ENCODE assay signal across 16 mouse cellular contexts in the genomic region with DNA sequence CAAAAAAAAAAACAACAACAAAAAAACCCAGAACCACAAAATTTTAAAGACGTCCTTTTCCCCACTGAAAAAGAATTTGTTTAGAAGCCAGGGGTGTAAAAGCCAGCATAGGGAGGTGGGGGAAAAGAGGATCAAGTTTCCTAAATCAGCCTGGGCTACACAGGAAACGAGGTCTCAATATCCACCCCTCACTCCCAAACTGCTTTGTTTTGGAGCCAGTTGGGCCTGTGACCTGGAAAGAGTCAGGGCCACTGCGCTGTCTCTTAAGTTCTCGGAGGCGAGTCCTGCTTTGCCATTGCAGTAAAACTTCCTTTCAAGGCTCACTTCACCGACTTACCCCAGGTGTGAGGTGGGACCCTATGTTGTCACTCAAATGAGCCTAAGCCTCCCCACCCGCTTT. TPM values are rescaled to one million over a fixed set of nuclear protein-coding genes. Genes with fewer than 3 reads are reported as not detected.
DNase-seq lines count a peak whose midpoint lies in the region; ATAC-seq and TF ChIP-seq lines count a peak whose summit lies in the region.
"Had no signal": no experiment of that assay in that cellular context is flagged by ENCODE, and none has a peak within 500 bp of the region (broad histone marks: within the 10 kb centered on the region; RNA-seq: fewer than 3 reads in every experiment).

No protein-coding gene starts in this region.

- H3K9me3 ChIP-seq in hindbrain, embryonic 15.5 days = no peaks in the 10 kb centered on the region
- H3K9me3 ChIP-seq in hindbrain, embryonic 14.5 days (ENCODE audit: control insufficient read depth, low read length) = no peaks in the 10 kb centered on the region
- H3K9me3 ChIP-seq: forebrain, embryonic 15.5 days; midbrain, embryonic 15.5 days had no signal

- no peaks in the 10 kb centered on the region for H3K27me3 ChIP-seq in hindbrain, embryonic 15.5 days
- H3K27me3 ChIP-seq in hindbrain, embryonic 14.5 days (ENCODE audit: control insufficient read depth, insufficient read depth, low read length) = no peaks in the 10 kb centered on the region
- H3K27me3 ChIP-seq in testis, adult 2 months (ENCODE audit: control insufficient read depth, insufficient read depth, low read length) = no peaks in the 10 kb centered on the region
- H3K27me3 ChIP-seq: forebrain, embryonic 15.5 days; midbrain, embryonic 15.5 days; Patski had no signal

- no peak for TF ChIP-seq POLR2A in testis, adult 2 months (IDR thresholded peaks at IDR 0.05; ENCODE audit: control insufficient read depth, low read depth, low read length)

- no peak overlapping the region for H3K4me2 ChIP-seq in hindbrain, embryonic 15.5 days
- H3K4me2 ChIP-seq in hindbrain, embryonic 14.5 days (replicated peaks) = no peak overlapping the region

- ATAC-seq in hindbrain, embryonic 15.5 days (ENCODE audit: low FRiP score, low read depth) = no peak
- ATAC-seq in hindbrain, embryonic 14.5 days (ENCODE audit: low FRiP score) = no peak
- ATAC-seq: forebrain, embryonic 15.5 days; midbrain, embryonic 15.5 days; Patski had no signal

- DNase-seq in cerebellum, adult 8-10 months = peak; percentile 20
- DNase-seq in cerebellum, adult 9-10 months = no peak
- DNase-seq in hindbrain, embryonic 14.5 days (ENCODE audit: low spot score) = no peak
- no peak for DNase-seq in testis, postnatal 14 days (ENCODE audit: low spot score)
- DNase-seq in natural killer cell, adult 2 months (ENCODE audit: low spot score in 2 of 2) = no peak
- DNase-seq in adrenal gland, postnatal 14 days = no peak
- DNase-seq: cerebellum, postnatal 36 days; spleen, adult 18-20 months; thymus, postnatal 25 days had no signal

- TF ChIP-seq CTCF in testis, adult 2 months (IDR thresholded peaks at IDR 0.05; ENCODE audit: control insufficient read depth, insufficient read depth, insufficient replicate concordance, low read depth, low read length) = no peak

- H3K27ac ChIP-seq in hindbrain, embryonic 15.5 days (replicated peaks) = no peak overlapping the region
- H3K27ac ChIP-seq in hindbrain, embryonic 14.5 days = no peak overlapping the region
- H3K27ac ChIP-seq in testis, adult 2 months (ENCODE audit: control insufficient read depth, insufficient read depth, low read depth, low read length) = no peak overlapping the region
- H3K27ac ChIP-seq: forebrain, embryonic 15.5 days; midbrain, embryonic 15.5 days had no signal

- peaks cover 8% of the 10 kb centered on the region for H3K4me1 ChIP-seq in hindbrain, embryonic 15.5 days (replicated peaks)
- 0 out of 2 replicates have a peak, but pooled peaks cover 7% of the 10 kb centered on the region for H3K4me1 ChIP-seq in hindbrain, embryonic 14.5 days (replicated peaks; ENCODE audit: control insufficient read depth, insufficient read depth, low read length)
- H3K4me1 ChIP-seq in testis, adult 2 months (ENCODE audit: control insufficient read depth, insufficient read depth, low read length) = peaks cover 20% of the 10 kb centered on the region

- H3K9ac ChIP-seq in hindbrain, embryonic 15.5 days = 0 out of 2 replicates have a peak overlapping the region, but pooled peaks have one; percentile 9
- no peak overlapping the region for H3K9ac ChIP-seq in hindbrain, embryonic 14.5 days
- H3K9ac ChIP-seq: forebrain, embryonic 15.5 days; midbrain, embryonic 15.5 days had no signal

- peaks cover 33% of the 10 kb centered on the region for H3K36me3 ChIP-seq in hindbrain, embryonic 15.5 days
- H3K36me3 ChIP-seq in hindbrain, embryonic 14.5 days (replicated peaks; ENCODE audit: control insufficient read depth, insufficient read depth) = peaks cover 66% of the 10 kb centered on the region
- H3K36me3 ChIP-seq in testis, adult 2 months (ENCODE audit: control insufficient read depth, insufficient read depth, low read length) = no peaks in the 10 kb centered on the region; the same call in 1 of the 2 replicates

- no peak overlapping the region for H3K4me3 ChIP-seq in hindbrain, embryonic 15.5 days
- no peak overlapping the region for H3K4me3 ChIP-seq in hindbrain, embryonic 14.5 days (replicated peaks; ENCODE audit: low read length)
- H3K4me3 ChIP-seq in testis, adult 2 months (ENCODE audit: control insufficient read depth, low read depth, low read length) = peak overlapping the region; percentile 74

- WGBS in hindbrain, embryonic 15.5 days = 70% methylated on average over 7 of the region's 7 CpGs
- 70% methylated on average over 7 of the region's 7 CpGs for WGBS in hindbrain, embryonic 14.5 days

RNA-seq across cellular contexts. Expression of a gene that starts 1.7 kb away (rescaled TPM):
- polyA plus RNA-seq in hindbrain, embryonic 15.5 days (2015; fragmentation: Nextera tagmentation; extraction: Ambion mirVana) = 21.7 and 21.8 TPM in 2 replicates
- 18.1 and 18.3 TPM in 2 replicates for polyA plus RNA-seq in hindbrain, embryonic 14.5 days (2014; fragmentation: Nextera tagmentation; extraction: Ambion mirVana)
- polyA plus RNA-seq in testis, adult 2 months (2012; rRNA removed) = 41.3 and 41.9 TPM in 2 replicates
- 30.7 and 31.0 TPM in 2 replicates for total RNA-seq in adrenal gland, postnatal 14 days (2021)

RNA-seq across cellular contexts. Expression of a gene that starts 10.0 kb away (rescaled TPM):
- polyA plus RNA-seq in hindbrain, embryonic 15.5 days (2015; fragmentation: Nextera tagmentation; extraction: Ambion mirVana) = 93.3 and 96.0 TPM in 2 replicates
- polyA plus RNA-seq in hindbrain, embryonic 14.5 days (2014; fragmentation: Nextera tagmentation; extraction: Ambion mirVana) = 98.6 and 101 TPM in 2 replicates
- 191 and 200 TPM in 2 replicates for polyA plus RNA-seq in testis, adult 2 months (2012; rRNA removed)
- total RNA-seq in adrenal gland, postnatal 14 days (2021) = 6.7 and 9.1 TPM in 2 replicates

RNA-seq across cellular contexts. Expression of a gene that starts 10.2 kb away (rescaled TPM):
- 21.4 and 23.4 TPM in 2 replicates for polyA plus RNA-seq in hindbrain, embryonic 15.5 days (2015; fragmentation: Nextera tagmentation; extraction: Ambion mirVana)
- 13.1 and 14.0 TPM in 2 replicates for polyA plus RNA-seq in hindbrain, embryonic 14.5 days (2014; fragmentation: Nextera tagmentation; extraction: Ambion mirVana)
- 41.2 and 42.8 TPM in 2 replicates for polyA plus RNA-seq in testis, adult 2 months (2012; rRNA removed)
- 3.3 and 3.9 TPM in 2 replicates for total RNA-seq in adrenal gland, postnatal 14 days (2021)
- total RNA-seq: granulocyte monocyte progenitor cell, adult 5-6 weeks had no signal
- polyA plus RNA-seq: inflammation-experienced regulatory T-cells, adult 6 months had no signal

RNA-seq across cellular contexts. Expression of a gene that starts 19.7 kb away (rescaled TPM):
- 15.4 and 16.1 TPM in 2 replicates for polyA plus RNA-seq in hindbrain, embryonic 15.5 days (2015; fragmentation: Nextera tagmentation; extraction: Ambion mirVana)
- polyA plus RNA-seq in hindbrain, embryonic 14.5 days (2014; fragmentation: Nextera tagmentation; extraction: Ambion mirVana) = 16.9 and 17.4 TPM in 2 replicates
- polyA plus RNA-seq in testis, adult 2 months (2012; rRNA removed) = 0.24 and 0.32 TPM in 2 replicates
- 0.11 and 0.38 TPM in 2 replicates for total RNA-seq in adrenal gland, postnatal 14 days (2021)
- polyA plus RNA-seq: inflammation-experienced regulatory T-cells, adult 6 months had no signal

RNA-seq across cellular contexts. Expression of a gene that starts 20.1 kb away (rescaled TPM):
- 98.3 and 110 TPM in 2 replicates for polyA plus RNA-seq in hindbrain, embryonic 15.5 days (2015; fragmentation: Nextera tagmentation; extraction: Ambion mirVana)
- 114 and 124 TPM in 2 replicates for polyA plus RNA-seq in hindbrain, embryonic 14.5 days (2014; fragmentation: Nextera tagmentation; extraction: Ambion mirVana)
- 332 and 347 TPM in 2 replicates for polyA plus RNA-seq in testis, adult 2 months (2012; rRNA removed)
- total RNA-seq in adrenal gland, postnatal 14 days (2021) = 20.0 and 21.2 TPM in 2 replicates
